Mouse (Mus musculus): Measurements from ENCODE around the gene Dbr1.
"Not testable (repeated sequence)": the region's sequence is repeated elsewhere in the genome, so short reads cannot be mapped to it uniquely, and the experiment has no call there.

Dbr1 gene

GRCm38 (mm10) chr9:99575677-99576480 is at the start of gene Dbr1:
Gene Dbr1, plus strand, starts transcription at chr9:99575799.
- peak; percentile 96 for DNase-seq

- no peak for DNase-seq
Measured at GRCm38 (mm10) chr9:99531865-99532264, 43.7 kb upstream of the Dbr1 start.

- DNase-seq, result no peak
Measured at GRCm38 (mm10) chr9:99546259-99546658, 29.3 kb upstream of the Dbr1 start.

- DNase-seq, result no peak
Measured at GRCm38 (mm10) chr9:99552068-99552467, 23.5 kb upstream of the Dbr1 start.

- DNase-seq, result no peak
Measured at GRCm38 (mm10) chr9:99553049-99553448, 22.6 kb upstream of the Dbr1 start.

- no peak for DNase-seq
Measured at GRCm38 (mm10) chr9:99554052-99554451, 21.5 kb upstream of the Dbr1 start.

- DNase-seq, result no peak
Measured at GRCm38 (mm10) chr9:99555253-99555652, 20.3 kb upstream of the Dbr1 start.

- no peak for DNase-seq
Measured at GRCm38 (mm10) chr9:99557580-99558300, 17.9 kb upstream of the Dbr1 start.

- DNase-seq, result no peak
Measured at GRCm38 (mm10) chr9:99558824-99559556, 16.6 kb upstream of the Dbr1 start.

GRCm38 (mm10) chr9:99559557-99559904 is 16.1 kb upstream of the Dbr1 start:
- DNase-seq, result no peak

GRCm38 (mm10) chr9:99560389-99560788 is 15.2 kb upstream of the Dbr1 start:
- DNase-seq, result no peak

- peak; percentile 81 for DNase-seq
Measured at GRCm38 (mm10) chr9:99563714-99564113, 11.9 kb upstream of the Dbr1 start.

- DNase-seq, result no peak
Measured at GRCm38 (mm10) chr9:99568023-99568346, 7.6 kb upstream of the Dbr1 start.

GRCm38 (mm10) chr9:99568347-99569070 is 7.1 kb upstream of the Dbr1 start, which contains the start of gene Armc8:
Gene Armc8, minus strand, starts transcription at chr9:99568899.
- peak; percentile 93 for DNase-seq

GRCm38 (mm10) chr9:99569071-99569397 is 6.6 kb upstream of the Dbr1 start:
- no peak for DNase-seq

GRCm38 (mm10) chr9:99580655-99581054 is 5.1 kb downstream of the Dbr1 start:
- DNase-seq, result peak; percentile 54

GRCm38 (mm10) chr9:99587505-99588202 is 12.1 kb downstream of the Dbr1 start:
- peak; percentile 77 for DNase-seq

- no peak for DNase-seq
Measured at GRCm38 (mm10) chr9:99591144-99591543, 15.5 kb downstream of the Dbr1 start.

GRCm38 (mm10) chr9:99599127-99599526 is 23.5 kb downstream of the Dbr1 start:
- not testable (repeated sequence) for DNase-seq

- DNase-seq, result no peak
Measured at GRCm38 (mm10) chr9:99603566-99603965, 28.0 kb downstream of the Dbr1 start.

- DNase-seq, result no peak
Measured at GRCm38 (mm10) chr9:99612202-99612601, 36.6 kb downstream of the Dbr1 start, which contains the start of gene A4gnt. Gene A4gnt, plus strand, starts transcription at chr9:99612502.

GRCm38 (mm10) chr9:99619688-99620087 is 44.1 kb downstream of the Dbr1 start:
- no peak for DNase-seq

Data from lung, postnatal 10 days (tissue).